Mouse (Mus musculus) embryonic facial prominence, embryonic 11.5 days (tissue): ENCODE measurements around the gene Ppm1k. TPM values are rescaled to one million over a fixed set of nuclear protein-coding genes. Genes with fewer than 3 reads are reported as not detected.

Experiments used
- ATAC-seq: fragments of 200-750 bp; cut with Nextera tagmentation; replicated peaks from 2 replicates; pipeline ENCODE4 v1.8.0; 2017; ENCODE audit warnings: low read depth; ENCODE audit not compliant: insufficient number of reproducible peaks, low FRiP score, low TSS enrichment
- DNase-seq: peaks from one replicate; pipeline ENCODE4 v3.0.0-alpha.2; 2015; ENCODE audit warnings: low spot score
- H3K27ac ChIP-seq: fragments of 300-500 bp; sonication (generic); replicated peaks from 2 replicates; pipeline ENCODE4 v1.5.1; 2014; ENCODE audit warnings: mild to moderate bottlenecking, low read depth, low read length, control low read depth
- H3K27me3 ChIP-seq: fragments of 300-500 bp; sonication (generic); 2 replicates; pipeline ENCODE4 v1.6.1; 2014; ENCODE audit warnings: mild to moderate bottlenecking, low read length, moderate library complexity, mixed read lengths; ENCODE audit not compliant: control insufficient read depth, insufficient read depth
- H3K36me3 ChIP-seq: fragments of 300-500 bp; sonication (generic); replicated peaks from 2 replicates; pipeline ENCODE4 v1.6.1; 2014; ENCODE audit warnings: low read depth, mild to moderate bottlenecking, low read length, moderate library complexity, mixed read lengths; ENCODE audit not compliant: control insufficient read depth, insufficient read depth
- H3K4me1 ChIP-seq: fragments of 300-500 bp; sonication (generic); 2 replicates; pipeline ENCODE4 v1.6.1; 2014; ENCODE audit warnings: low read length, mixed read lengths; ENCODE audit not compliant: control insufficient read depth, insufficient read depth
- H3K4me2 ChIP-seq: fragments of 300-500 bp; sonication (generic); 2 replicates; pipeline ENCODE4 v1.6.1; 2014; ENCODE audit warnings: low read depth, mild to moderate bottlenecking, control low read depth, low read length, moderate library complexity
- H3K4me3 ChIP-seq: fragments of 300-500 bp; sonication (generic); 2 replicates; pipeline ENCODE4 v1.5.1; 2014; ENCODE audit warnings: low read depth, low read length, control low read depth
- H3K9ac ChIP-seq: fragments of 300-500 bp; sonication (generic); replicated peaks from 2 replicates; pipeline ENCODE4 v1.6.1; 2014; ENCODE audit warnings: mild to moderate bottlenecking, control low read depth, low read length
- H3K9me3 ChIP-seq: fragments of 300-500 bp; sonication (generic); replicated peaks from 2 replicates; pipeline ENCODE4 v1.6.1; 2016; ENCODE audit warnings: mild to moderate bottlenecking, low read length, inconsistent platforms, mixed read lengths; ENCODE audit not compliant: control insufficient read depth
- WGBS: fragments of 180-500 bp; shearing (Covaris S2); extraction: QIAGEN DNeasy Blood & Tissue Kit; methylation state at CpG from one replicate; pipeline ENCODE4 v1.1.7; 2014; 5-methylcytosine and 5-hydroxymethylcytosine counted together
- polyA plus RNA-seq: library from polyadenylated mRNA; unstranded; fragments of >200 nt; fragmentation: Nextera tagmentation; extraction: Ambion mirVana; gene quantifications from 2 replicates; pipeline ENCODE4 v1.2.1, GENCODE M21; 2014

Ppm1k gene
- 4.3 and 4.4 TPM in 2 replicates for polyA plus RNA-seq

DNA sequence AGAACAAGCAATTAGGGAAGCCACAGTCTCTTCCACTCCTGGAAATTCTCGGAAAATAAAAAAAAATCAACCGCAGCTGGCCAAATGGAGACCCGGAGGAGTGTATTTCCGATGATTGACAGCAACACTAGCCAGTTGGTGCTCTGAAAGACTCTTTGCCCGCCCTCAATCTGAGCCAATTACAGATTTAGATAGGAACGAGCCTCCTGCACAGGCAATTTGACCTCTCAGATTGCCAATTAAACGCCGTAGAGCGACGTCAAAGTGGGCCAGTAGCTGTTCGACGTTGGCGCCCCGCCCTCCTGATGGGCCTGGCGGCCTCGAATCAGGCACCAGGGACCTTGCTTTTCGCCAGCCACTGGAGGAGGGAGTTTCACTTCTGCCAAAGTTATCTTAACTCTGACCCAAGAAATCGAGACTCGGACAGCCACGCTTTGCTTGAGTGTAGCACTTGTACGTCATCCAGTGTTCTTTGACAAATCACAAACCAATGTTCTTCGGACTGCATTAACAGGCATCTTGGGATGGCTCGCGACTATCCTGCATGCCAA is at the start of gene Ppm1k:
Gene Ppm1k, minus strand, starts transcription at position 83 of the 551 bp plus-strand sequence.
- Histone ChIP-seq H3K9ac (peak within 1 kb of the TSS; percentile 59), H3K27me3 (no peaks in the 10 kb centered on the region), H3K4me2 (peak within 1 kb of the TSS; percentile 71), H3K4me1 (no peaks in the 10 kb centered on the region), H3K9me3 (no peaks in the 10 kb centered on the region), H3K36me3 (no peaks in the 10 kb centered on the region), H3K27ac (no peak within 1 kb of the TSS; the same call in none of the 2 replicates), H3K4me3 (peak within 1 kb of the TSS; percentile 67)
- DNase-seq, result peak; percentile 98
- ATAC-seq, result peak; percentile 98
- under 1% methylated on average over 24 of the region's 24 CpGs for WGBS

DNA sequence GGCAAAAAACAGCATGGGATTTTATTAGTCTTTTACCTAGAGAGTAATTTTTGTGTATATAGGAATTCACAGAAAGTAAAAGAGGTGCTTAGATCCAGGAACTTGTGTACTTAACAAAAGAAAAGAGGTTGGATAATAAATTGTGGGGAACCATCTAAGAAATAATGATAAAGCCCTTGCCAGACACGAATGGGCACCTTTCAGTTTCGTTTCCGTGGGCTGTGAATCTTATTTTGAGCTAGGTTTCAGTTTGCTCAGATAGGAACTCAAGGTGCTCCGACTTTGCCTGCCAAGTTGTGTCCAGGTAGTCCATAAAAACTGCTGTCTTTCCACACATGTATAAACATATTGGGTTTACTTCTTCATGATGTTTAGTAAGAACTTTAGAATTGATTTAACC is 47.1 kb upstream of the Ppm1k start:
- no peak for DNase-seq
- no peaks in the 10 kb centered on the region for H3K9me3 ChIP-seq
- H3K4me3 ChIP-seq, result no peak overlapping the region
- no peaks in the 10 kb centered on the region for H3K4me1 ChIP-seq
- H3K27me3 ChIP-seq, result no peaks in the 10 kb centered on the region
- no peak for ATAC-seq
- H3K36me3 ChIP-seq, result no peaks in the 10 kb centered on the region
- WGBS, result 80% methylated on average over 4 of the region's 4 CpGs
- no peak overlapping the region for H3K9ac ChIP-seq
- no peak overlapping the region for H3K27ac ChIP-seq
- no peak overlapping the region for H3K4me2 ChIP-seq

DNA sequence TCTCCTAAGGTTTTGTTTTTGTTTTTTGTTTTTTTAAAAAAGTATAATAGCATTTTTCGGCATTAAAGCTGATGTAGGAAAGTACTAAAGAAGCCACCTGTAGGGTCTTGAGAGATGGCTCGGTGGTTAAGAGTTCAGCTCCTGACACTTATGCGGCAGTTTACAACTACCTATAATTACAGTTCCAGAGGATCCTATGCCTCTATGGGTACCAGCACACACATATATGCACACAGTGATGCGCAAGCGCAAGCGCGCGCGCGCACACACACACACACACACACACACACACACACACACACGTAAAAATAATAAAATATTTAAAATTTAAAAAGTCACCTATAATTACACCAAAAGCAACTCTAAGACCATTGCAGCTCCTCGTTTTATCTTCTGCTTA is 46.3 kb upstream of the Ppm1k start:
- ATAC-seq, result no peak
- Histone ChIP-seq H3K4me2 (no peak overlapping the region), H3K27ac (no peak overlapping the region), H3K27me3 (no peaks in the 10 kb centered on the region), H3K9ac (no peak overlapping the region), H3K4me3 (no peak overlapping the region; the same call in 1 of the 2 replicates), H3K36me3 (no peaks in the 10 kb centered on the region), H3K4me1 (no peaks in the 10 kb centered on the region), H3K9me3 (no peaks in the 10 kb centered on the region)
- DNase-seq, result no peak
- 83% methylated on average over 12 of the region's 12 CpGs for WGBS

DNA sequence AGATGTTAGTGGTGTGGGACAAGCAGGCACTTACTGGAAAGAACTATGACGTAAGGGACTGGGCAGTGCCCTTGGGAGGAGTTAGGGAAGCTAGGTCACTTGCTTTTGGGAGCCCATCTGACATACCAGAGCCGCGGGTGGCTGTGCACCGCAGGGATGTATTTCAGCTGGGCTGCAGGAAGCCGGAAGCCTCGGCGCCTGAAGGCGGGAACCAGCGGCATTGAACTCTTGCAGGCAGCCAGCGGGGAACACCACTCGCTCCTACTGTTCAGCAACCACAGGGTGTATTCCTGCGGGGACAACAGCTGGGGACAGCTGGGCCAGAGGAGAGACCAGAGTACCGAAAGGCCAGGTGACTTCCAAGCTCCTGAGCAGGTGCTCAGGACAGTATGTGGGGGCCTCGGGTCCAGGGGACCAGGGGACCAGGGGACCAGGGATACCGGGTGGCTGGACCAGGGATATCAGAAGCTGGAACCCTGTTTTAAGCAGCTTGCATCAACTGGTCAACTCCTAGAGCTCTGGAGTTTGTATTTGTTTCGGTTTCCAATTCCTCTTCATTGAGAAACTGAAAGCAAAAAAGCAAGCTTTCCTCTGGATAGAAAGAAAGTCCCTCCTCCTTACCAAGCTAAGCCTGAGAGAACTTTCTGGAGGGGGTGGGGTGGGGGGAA is 45.7 kb upstream of the Ppm1k start, which contains the start of gene Herc6:
Gene Herc6, plus strand, starts transcription at position 120 of the 668 bp plus-strand sequence.
- H3K4me1 ChIP-seq, result no peaks in the 10 kb centered on the region
- H3K27ac ChIP-seq, result no peak within 1 kb of the TSS
- no peaks in the 10 kb centered on the region for H3K27me3 ChIP-seq
- H3K36me3 ChIP-seq, result no peaks in the 10 kb centered on the region
- H3K9ac ChIP-seq, result peak within 1 kb of the TSS; percentile 65
- ATAC-seq, result peak; percentile 70
- H3K4me2 ChIP-seq, result peak within 1 kb of the TSS; percentile 65
- peak; percentile 69 for DNase-seq
- peak within 1 kb of the TSS; percentile 38 for H3K4me3 ChIP-seq
- 2% methylated on average over 16 of the region's 16 CpGs for WGBS
- H3K9me3 ChIP-seq, result no peaks in the 10 kb centered on the region

DNA sequence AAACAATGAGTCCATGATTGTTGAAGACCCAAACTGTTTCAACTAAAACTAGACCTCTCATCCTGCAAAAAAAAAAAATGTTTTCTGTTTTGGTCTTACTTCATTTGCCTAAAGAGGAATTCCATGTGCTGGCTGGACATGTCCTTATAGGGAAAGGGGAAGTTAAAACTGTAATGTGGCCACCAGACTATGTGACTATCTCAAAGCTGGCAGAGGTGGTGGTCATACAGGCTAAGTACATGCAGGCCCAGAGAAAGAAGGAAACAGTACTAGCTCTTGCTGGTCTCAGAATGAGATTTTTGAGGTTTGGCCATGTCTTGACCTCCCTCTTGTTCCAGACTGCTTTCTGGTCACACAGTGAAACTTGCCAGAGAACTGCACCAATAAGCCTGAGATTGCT is 36.3 kb upstream of the Ppm1k start:
- Histone ChIP-seq H3K36me3 (no peaks in the 10 kb centered on the region), H3K4me1 (no peaks in the 10 kb centered on the region), H3K9ac (no peak overlapping the region), H3K4me2 (no peak overlapping the region), H3K4me3 (no peak overlapping the region), H3K9me3 (no peaks in the 10 kb centered on the region), H3K27me3 (no peaks in the 10 kb centered on the region), H3K27ac (no peak overlapping the region)
- ATAC-seq (no peak), DNase-seq (no peak)

DNA sequence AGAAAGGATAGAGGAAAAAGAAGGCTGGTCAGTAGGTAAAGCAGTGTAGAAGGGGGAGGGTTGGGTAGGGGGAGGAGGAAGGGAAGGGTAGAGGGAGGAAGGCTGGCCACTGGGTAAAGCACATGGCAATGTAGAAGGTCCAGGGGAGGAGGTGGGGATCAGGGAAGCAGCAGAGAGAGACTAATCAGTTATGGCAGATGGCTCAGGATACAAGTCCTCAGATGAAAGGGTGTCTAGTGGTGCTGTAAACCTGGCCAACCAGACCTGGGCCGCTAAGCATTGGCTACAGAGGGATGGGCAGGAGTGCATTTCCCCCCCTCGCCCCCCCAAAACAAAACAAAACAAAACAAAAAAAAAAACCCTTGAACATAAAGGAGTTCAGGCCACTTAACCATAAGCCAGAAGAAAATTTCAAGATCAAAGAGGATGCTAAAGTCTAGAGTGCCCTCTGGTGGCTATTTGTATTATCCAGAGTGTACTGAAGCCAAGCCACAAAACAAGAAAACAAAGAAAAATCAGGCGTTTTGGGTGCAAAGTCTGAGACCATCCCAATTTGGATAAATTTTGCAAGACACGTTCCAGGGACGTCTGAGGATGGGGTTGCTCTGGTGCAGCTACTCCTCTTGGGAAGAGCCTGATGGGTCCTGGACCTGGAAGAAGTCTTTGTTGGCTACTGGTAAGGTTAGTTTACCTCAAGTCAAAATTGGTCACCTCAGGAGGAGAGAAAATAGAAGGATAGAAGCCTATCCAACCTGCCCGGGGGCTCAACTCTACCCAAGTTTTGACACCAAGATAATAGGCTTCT is 35.1 kb upstream of the Ppm1k start:
- DNase-seq (peak; percentile 87), ATAC-seq (no peak)
- Histone ChIP-seq H3K4me2 (no peak overlapping the region), H3K4me1 (no peaks in the 10 kb centered on the region), H3K36me3 (no peaks in the 10 kb centered on the region), H3K4me3 (no peak overlapping the region), H3K9ac (no peak overlapping the region), H3K9me3 (no peaks in the 10 kb centered on the region), H3K27ac (no peak overlapping the region), H3K27me3 (no peaks in the 10 kb centered on the region)
- WGBS, result 21% methylated on average over 5 of the region's 6 CpGs

DNA sequence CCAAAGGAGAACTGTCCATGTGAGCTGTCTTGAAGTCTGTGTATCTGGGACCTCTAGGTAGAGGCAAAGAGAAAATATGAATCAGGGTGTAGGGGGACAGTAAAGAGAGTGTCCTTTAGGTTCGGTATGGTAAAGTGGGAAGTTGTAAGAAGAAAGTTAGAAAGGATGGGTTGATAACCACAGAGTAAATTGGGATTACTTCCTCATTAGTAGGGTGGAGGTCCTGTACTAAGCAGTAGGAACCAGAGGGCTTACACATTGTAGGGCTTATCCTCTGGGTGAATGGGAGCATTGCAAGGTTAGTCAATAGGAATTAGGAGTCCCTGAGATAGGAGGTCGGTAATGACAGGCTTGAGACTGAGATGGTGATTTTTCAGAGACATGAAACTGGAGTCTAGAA is 32.4 kb upstream of the Ppm1k start:
- 81% methylated on average over 2 of the region's 2 CpGs for WGBS
- no peak overlapping the region for H3K27ac ChIP-seq
- no peak overlapping the region for H3K4me3 ChIP-seq
- H3K9me3 ChIP-seq, result no peaks in the 10 kb centered on the region
- H3K4me1 ChIP-seq, result no peaks in the 10 kb centered on the region
- H3K9ac ChIP-seq, result no peak overlapping the region
- no peak for DNase-seq
- no peaks in the 10 kb centered on the region for H3K36me3 ChIP-seq
- no peak for ATAC-seq
- H3K27me3 ChIP-seq, result no peaks in the 10 kb centered on the region
- no peak overlapping the region for H3K4me2 ChIP-seq

DNA sequence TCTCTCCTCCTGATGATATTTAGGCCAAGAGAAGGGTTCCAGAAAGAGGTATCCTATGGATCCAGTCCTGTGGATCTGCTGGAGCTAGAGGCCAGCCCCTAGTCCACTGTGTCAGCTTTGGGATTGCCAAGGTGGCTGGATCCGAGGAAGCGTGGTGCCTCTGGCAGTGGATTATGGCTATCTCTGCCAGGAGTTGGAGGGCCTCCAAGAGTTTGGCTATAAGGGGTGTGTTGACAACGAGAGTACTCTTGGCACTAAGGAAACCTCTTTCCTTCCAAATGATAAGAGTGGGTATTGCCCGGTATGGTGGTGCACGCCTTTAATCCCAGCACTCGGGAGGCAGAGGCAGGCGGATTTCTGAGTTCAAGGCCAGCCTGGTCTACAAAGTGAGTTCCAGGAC is 30.2 kb upstream of the Ppm1k start:
- 95% methylated on average over 7 of the region's 7 CpGs for WGBS
- Histone ChIP-seq H3K27me3 (no peaks in the 10 kb centered on the region), H3K4me3 (no peak overlapping the region), H3K36me3 (no peaks in the 10 kb centered on the region), H3K4me2 (no peak overlapping the region), H3K27ac (no peak overlapping the region), H3K4me1 (no peaks in the 10 kb centered on the region), H3K9ac (no peak overlapping the region), H3K9me3 (no peaks in the 10 kb centered on the region; the same call in 1 of the 2 replicates)
- DNase-seq (no peak), ATAC-seq (no peak)
